Mouse (Mus musculus): ENCODE results near the gene Cdon. TPM values are rescaled to one million over a fixed set of nuclear protein-coding genes. Genes with fewer than 3 reads are reported as not detected.

Cdon gene
- polyA plus RNA-seq, 1 experiment, result 49.9 TPM

DNA sequence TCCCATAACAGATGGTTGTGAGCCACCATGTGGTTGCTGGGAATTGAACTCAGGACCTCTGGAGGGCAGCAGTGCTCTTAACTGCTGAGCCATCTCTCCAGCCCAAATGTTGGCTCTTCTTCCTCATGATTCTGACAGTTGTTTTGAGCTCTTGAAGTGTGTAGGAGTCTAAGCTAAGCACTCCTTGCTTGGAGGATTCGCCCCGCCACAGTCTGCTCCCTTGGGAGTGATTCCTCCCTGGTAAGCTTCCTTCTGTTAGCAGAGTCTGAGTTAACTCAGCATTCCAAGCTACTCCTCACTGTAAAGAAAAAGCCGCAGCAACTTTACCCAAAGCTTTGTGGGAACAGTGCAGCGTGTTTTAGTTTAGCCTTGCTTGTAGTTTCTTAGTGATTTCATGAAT lies 67.6 kb downstream of the Cdon start:
- no peaks in the 10 kb centered on the region for H3K27me3 ChIP-seq (ENCODE audit: control insufficient read depth, insufficient read depth, insufficient read length)
- no peak overlapping the region for H3K4me2 ChIP-seq (ENCODE audit: low read depth)
- no peaks in the 10 kb centered on the region for H3K79me2 ChIP-seq (ENCODE audit: control insufficient read depth, insufficient read depth)
- no peak overlapping the region for H3ac ChIP-seq (ENCODE audit: control insufficient read depth, insufficient read length)
- TF ChIP-seq TCF3 (IDR thresholded peaks at IDR 0.05; ENCODE audit: insufficient read length, low read depth) (no peak), SRF (IDR thresholded peaks at IDR 0.05; ENCODE audit: control insufficient read depth, insufficient read length, low read depth) (no peak), POLR2AphosphoS2 (IDR thresholded peaks at IDR 0.05; ENCODE audit: insufficient read length, low read depth) (no peak), MYOD1 (IDR thresholded peaks at IDR 0.05; ENCODE audit: control insufficient read depth in 1 of 3, insufficient read length in 2 of 3, low read depth in 2 of 3) (no peak), USF1 (IDR thresholded peaks at IDR 0.05; ENCODE audit: low read depth) (no peak), MAX (IDR thresholded peaks at IDR 0.05; ENCODE audit: low read depth) (no peak), CEBPB (IDR thresholded peaks at IDR 0.05; ENCODE audit: insufficient read depth, poor library complexity, severe bottlenecking) (no peak), POLR2A (IDR thresholded peaks at IDR 0.05; ENCODE audit: insufficient read length, low read depth) (no peak), REST (IDR thresholded peaks at IDR 0.05; ENCODE audit: insufficient read depth, insufficient read length) (no peak), E2F4 (IDR thresholded peaks at IDR 0.05; ENCODE audit: insufficient read depth) (no peak), TCF12 (IDR thresholded peaks at IDR 0.05; ENCODE audit: insufficient read depth, poor library complexity, severe bottlenecking) (no peak), MYOG (IDR thresholded peaks at IDR 0.05; ENCODE audit: control insufficient read depth in 1 of 3, insufficient read depth in 1 of 3, insufficient read length in 2 of 3, low read depth in 2 of 3) (no peak)
- peaks cover 66% of the 10 kb centered on the region for H3K36me3 ChIP-seq (ENCODE audit: control insufficient read depth, insufficient read depth)
- no peak overlapping the region for H3K4me3 ChIP-seq

DNA sequence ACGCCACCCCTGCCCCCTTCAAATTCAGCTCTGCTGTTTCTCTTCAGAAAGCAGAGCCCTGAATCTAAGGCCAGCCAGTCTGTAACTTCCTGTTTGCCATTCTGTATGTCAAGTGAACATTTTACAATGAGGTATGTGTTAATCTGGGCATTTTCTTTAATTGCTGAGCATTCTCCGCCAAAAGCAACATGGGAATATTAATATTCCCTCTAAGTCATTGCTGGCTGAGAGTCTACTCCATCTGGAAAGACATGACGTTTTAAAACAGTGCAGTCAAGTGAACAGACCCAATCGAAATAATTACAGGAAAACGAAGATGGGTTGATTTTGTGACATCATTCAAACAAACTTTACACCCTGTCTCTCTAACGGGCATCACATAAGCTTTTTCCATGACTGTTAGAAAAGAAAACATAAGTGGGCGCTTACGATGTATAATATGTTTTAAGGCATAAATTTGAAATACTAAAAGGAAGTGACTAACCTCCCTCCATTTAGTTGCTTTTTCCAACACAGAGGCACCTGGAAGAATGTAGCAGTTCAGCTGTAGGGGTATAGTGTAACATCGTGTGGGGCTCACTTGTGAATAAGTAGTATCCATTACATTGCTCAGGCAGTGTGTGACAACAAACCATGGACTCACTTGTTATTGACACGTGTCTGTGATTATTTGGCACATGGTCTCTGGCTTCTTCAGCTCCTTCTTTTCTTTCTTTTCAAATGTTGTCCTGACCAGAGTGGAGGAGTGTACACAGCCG lies 70.4 kb downstream of the Cdon start:
- Histone ChIP-seq H3ac (ENCODE audit: control insufficient read depth, insufficient read length) (no peak overlapping the region), H3K4me3 (no peak overlapping the region), H3K79me2 (ENCODE audit: control insufficient read depth, insufficient read depth) (no peaks in the 10 kb centered on the region), H3K4me2 (ENCODE audit: low read depth) (no peak overlapping the region), H3K36me3 (ENCODE audit: control insufficient read depth, insufficient read depth) (peaks cover 80% of the 10 kb centered on the region), H3K27me3 (ENCODE audit: control insufficient read depth, insufficient read depth, insufficient read length) (no peaks in the 10 kb centered on the region)
- no peak for TF ChIP-seq CEBPB (IDR thresholded peaks at IDR 0.05; ENCODE audit: insufficient read depth, poor library complexity, severe bottlenecking)
- no peak for TF ChIP-seq E2F4 (IDR thresholded peaks at IDR 0.05; ENCODE audit: insufficient read depth)
- TF ChIP-seq REST (IDR thresholded peaks at IDR 0.05; ENCODE audit: insufficient read depth, insufficient read length), result no peak
- no peak for TF ChIP-seq SRF (IDR thresholded peaks at IDR 0.05; ENCODE audit: control insufficient read depth, insufficient read length, low read depth)
- TF ChIP-seq TCF3 (IDR thresholded peaks at IDR 0.05; ENCODE audit: insufficient read length, low read depth), result no peak
- TF ChIP-seq MYOD1 (IDR thresholded peaks at IDR 0.05; ENCODE audit: control insufficient read depth in 1 of 3, insufficient read length in 2 of 3, low read depth in 2 of 3), result no peak
- TF ChIP-seq POLR2AphosphoS2 (IDR thresholded peaks at IDR 0.05; ENCODE audit: insufficient read length, low read depth), result no peak
- no peak for TF ChIP-seq TCF12 (IDR thresholded peaks at IDR 0.05; ENCODE audit: insufficient read depth, poor library complexity, severe bottlenecking)
- no peak for TF ChIP-seq POLR2A (IDR thresholded peaks at IDR 0.05; ENCODE audit: insufficient read length, low read depth)
- no peak for TF ChIP-seq MYOG (IDR thresholded peaks at IDR 0.05; ENCODE audit: control insufficient read depth in 1 of 3, insufficient read depth in 1 of 3, insufficient read length in 2 of 3, low read depth in 2 of 3)
- no peak for TF ChIP-seq MAX (IDR thresholded peaks at IDR 0.05; ENCODE audit: low read depth)
- TF ChIP-seq USF1 (IDR thresholded peaks at IDR 0.05; ENCODE audit: low read depth), result no peak

DNA sequence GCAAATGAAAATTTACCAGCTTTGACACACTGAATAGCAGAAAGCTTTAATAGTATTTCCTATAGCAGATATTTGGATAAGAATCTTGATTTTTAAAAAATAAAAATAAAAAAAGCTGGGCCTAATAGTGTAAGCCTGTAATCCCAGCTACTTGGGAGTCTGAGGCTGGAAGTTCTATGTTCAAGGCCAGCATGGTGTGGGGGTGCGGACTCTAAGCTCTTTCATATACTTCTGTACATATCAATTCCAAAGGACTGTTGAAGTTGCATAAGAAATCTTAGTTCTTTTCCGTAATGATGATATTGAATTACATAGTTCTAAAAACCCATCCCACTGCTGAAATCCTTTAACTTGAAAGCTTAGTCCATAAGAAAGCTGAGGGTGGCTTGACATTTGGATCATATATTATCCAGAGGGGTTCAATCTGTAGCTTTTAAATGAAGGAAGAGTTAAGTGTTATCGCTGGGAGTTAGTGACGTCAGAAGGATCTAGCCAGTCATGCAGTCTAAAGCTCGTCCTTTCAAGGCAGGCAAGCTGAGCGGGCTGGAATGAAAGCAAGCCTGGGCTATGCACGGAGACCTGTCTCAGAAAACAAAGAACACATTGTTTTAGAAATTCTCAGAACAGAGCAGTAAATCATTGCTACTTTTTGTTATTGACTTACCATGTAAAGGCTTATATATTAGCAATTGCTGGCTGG lies 72.3 kb downstream of the Cdon start:
- Histone ChIP-seq H3K79me2 (ENCODE audit: control insufficient read depth, insufficient read depth) (no peaks in the 10 kb centered on the region), H3K36me3 (ENCODE audit: control insufficient read depth, insufficient read depth) (peaks cover 82% of the 10 kb centered on the region), H3ac (ENCODE audit: control insufficient read depth, insufficient read length) (no peak overlapping the region), H3K27me3 (ENCODE audit: control insufficient read depth, insufficient read depth, insufficient read length) (no peaks in the 10 kb centered on the region), H3K4me3 (no peak overlapping the region), H3K4me2 (ENCODE audit: low read depth) (no peak overlapping the region)
- TF ChIP-seq TCF12 (IDR thresholded peaks at IDR 0.05; ENCODE audit: insufficient read depth, poor library complexity, severe bottlenecking) (no peak), POLR2A (IDR thresholded peaks at IDR 0.05; ENCODE audit: insufficient read length, low read depth) (no peak), SRF (IDR thresholded peaks at IDR 0.05; ENCODE audit: control insufficient read depth, insufficient read length, low read depth) (no peak), MAX (IDR thresholded peaks at IDR 0.05; ENCODE audit: low read depth) (no peak), MYOD1 (IDR thresholded peaks at IDR 0.05; ENCODE audit: control insufficient read depth in 1 of 3, insufficient read length in 2 of 3, low read depth in 2 of 3) (no peak), TCF3 (IDR thresholded peaks at IDR 0.05; ENCODE audit: insufficient read length, low read depth) (no peak), POLR2AphosphoS2 (IDR thresholded peaks at IDR 0.05; ENCODE audit: insufficient read length, low read depth) (no peak), E2F4 (IDR thresholded peaks at IDR 0.05; ENCODE audit: insufficient read depth) (no peak), REST (IDR thresholded peaks at IDR 0.05; ENCODE audit: insufficient read depth, insufficient read length) (no peak), USF1 (IDR thresholded peaks at IDR 0.05; ENCODE audit: low read depth) (no peak), CEBPB (IDR thresholded peaks at IDR 0.05; ENCODE audit: insufficient read depth, poor library complexity, severe bottlenecking) (no peak), MYOG (IDR thresholded peaks at IDR 0.05; ENCODE audit: control insufficient read depth in 1 of 3, insufficient read depth in 1 of 3, insufficient read length in 2 of 3, low read depth in 2 of 3) (no peak)

DNA sequence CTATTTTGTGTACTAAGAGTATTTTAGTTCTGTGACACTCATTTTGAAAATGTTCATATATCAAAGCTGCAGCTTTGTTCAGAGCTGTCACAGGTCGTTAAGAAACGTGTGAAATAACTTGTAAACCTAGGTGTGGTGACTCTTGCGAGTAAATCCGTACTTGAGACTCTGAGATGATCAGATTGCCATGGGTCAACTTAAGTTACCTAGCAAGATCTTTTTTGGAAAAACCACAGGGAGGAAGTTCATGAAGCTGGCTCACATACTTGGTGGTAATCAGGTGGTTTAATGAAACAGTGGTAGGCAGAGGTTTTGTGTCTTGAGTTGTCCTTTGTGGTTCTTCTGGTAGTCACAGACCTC lies 72.8 kb downstream of the Cdon start:
- TF ChIP-seq POLR2AphosphoS2 (IDR thresholded peaks at IDR 0.05; ENCODE audit: insufficient read length, low read depth), result no peak
- no peak for TF ChIP-seq E2F4 (IDR thresholded peaks at IDR 0.05; ENCODE audit: insufficient read depth)
- Histone ChIP-seq H3K79me2 (ENCODE audit: control insufficient read depth, insufficient read depth) (no peaks in the 10 kb centered on the region), H3K36me3 (ENCODE audit: control insufficient read depth, insufficient read depth) (peaks cover 82% of the 10 kb centered on the region)

More for the DNA sequence above, 72.8 kb downstream of the Cdon start:
- no peak overlapping the region for H3K4me3 ChIP-seq
- no peak overlapping the region for H3K4me2 ChIP-seq (ENCODE audit: low read depth)
- no peaks in the 10 kb centered on the region for H3K27me3 ChIP-seq (ENCODE audit: control insufficient read depth, insufficient read depth, insufficient read length)
- H3ac ChIP-seq (ENCODE audit: control insufficient read depth, insufficient read length), result no peak overlapping the region
